Mouse (Mus musculus) testis, adult 2 months (tissue): Measurements from ENCODE around the gene Gm4871. TPM values are rescaled to one million over a fixed set of nuclear protein-coding genes. Genes with fewer than 3 reads are reported as not detected.
"Not testable (repeated sequence)": the region's sequence is repeated elsewhere in the genome, so short reads cannot be mapped to it uniquely, and the experiment has no call there.

ENCODE experiments used
- H3K27ac ChIP-seq: fragments of 200-500 bp; 2 replicates; pipeline ENCODE4 v1.5.1; 2012; ENCODE audit warnings: low read depth, low read length; ENCODE audit not compliant: control insufficient read depth, insufficient read depth
- H3K27me3 ChIP-seq: fragments of 200-500 bp; 2 replicates; pipeline ENCODE4 v1.6.1; 2012; ENCODE audit warnings: mild to moderate bottlenecking, low read length, moderate library complexity; ENCODE audit not compliant: control insufficient read depth, insufficient read depth
- H3K36me3 ChIP-seq: fragments of 200-500 bp; 2 replicates; pipeline ENCODE4 v1.6.1; 2012; ENCODE audit warnings: mild to moderate bottlenecking, low read length; ENCODE audit not compliant: control insufficient read depth, insufficient read depth
- H3K4me1 ChIP-seq: fragments of 200-500 bp; 2 replicates; pipeline ENCODE4 v1.6.1; 2012; ENCODE audit warnings: low read length; ENCODE audit not compliant: control insufficient read depth, insufficient read depth
- H3K4me3 ChIP-seq: fragments of 200-500 bp; 2 replicates; pipeline ENCODE4 v1.5.1; 2012; ENCODE audit warnings: low read depth, mild to moderate bottlenecking, low read length, moderate library complexity, mixed read lengths; ENCODE audit not compliant: control insufficient read depth
- CTCF ChIP-seq: fragments of 200-500 bp; IDR thresholded peaks from 2 replicates; pipeline ENCODE4 v1.5.1; 2012; ENCODE audit warnings: low read depth, mild to moderate bottlenecking, inconsistent platforms, low read length, moderate library complexity; ENCODE audit not compliant: control insufficient read depth, insufficient read depth, insufficient replicate concordance
- POLR2A ChIP-seq: fragments of 200-500 bp; IDR thresholded peaks from 2 replicates; pipeline ENCODE4 v1.6.1; 2012; ENCODE audit warnings: low read depth, mild to moderate bottlenecking, inconsistent platforms, low read length, moderate library complexity; ENCODE audit not compliant: control insufficient read depth
- polyA plus RNA-seq: library from polyadenylated mRNA; depleted of rRNA; stranded (reverse); fragments of >200 nt; gene quantifications from 2 replicates; pipeline ENCODE4 v1.2.3, GENCODE M21; 2012; rRNA removed

Gene Gm4871
- polyA plus RNA-seq, result 90.9 and 99.6 TPM in 2 replicates

GRCm38 (mm10) chr5:145032391-145032790 lies at the start of gene Gm4871:
TSS of gene Gm4871 (minus strand) at chr5:145032754.
- peak within 1 kb of the TSS; percentile 82 for H3K4me3 ChIP-seq
- H3K4me1 ChIP-seq, H3K27me3 ChIP-seq: not testable (repeated sequence)

GRCm38 (mm10) chr5:145081866-145082613 lies 49.5 kb upstream of the Gm4871 start:
- Histone ChIP-seq H3K4me1 (peaks cover 3% of the 10 kb centered on the region), H3K27ac (no peak overlapping the region), H3K27me3 (no peaks in the 10 kb centered on the region), H3K36me3 (no peaks in the 10 kb centered on the region), H3K4me3 (no peak overlapping the region; the same call in 1 of the 2 replicates)
- TF ChIP-seq CTCF (no peak), POLR2A (no peak)

More at GRCm38 (mm10) chr5:145032391-145032790, at the start of gene Gm4871:
- H3K27ac ChIP-seq, result 0 out of 2 replicates have a peak within 1 kb of the TSS, but pooled peaks have one; percentile 8
- not testable (repeated sequence) for H3K36me3 ChIP-seq

GRCm38 (mm10) chr5:145075081-145075480 lies 42.5 kb upstream of the Gm4871 start:
- Histone ChIP-seq H3K27ac (no peak overlapping the region), H3K4me1 (no peaks in the 10 kb centered on the region), H3K27me3 (no peaks in the 10 kb centered on the region), H3K4me3 (no peak overlapping the region), H3K36me3 (no peaks in the 10 kb centered on the region)
- TF ChIP-seq POLR2A (no peak), CTCF (no peak)

- TF ChIP-seq CTCF (peak; percentile 67; the same call in 1 of the 2 replicates), POLR2A (no peak)
- Histone ChIP-seq H3K27me3 (no peaks in the 10 kb centered on the region), H3K27ac (no peak overlapping the region), H3K4me1 (no peaks in the 10 kb centered on the region), H3K36me3 (no peaks in the 10 kb centered on the region), H3K4me3 (peak overlapping the region; percentile 50)
Measured at GRCm38 (mm10) chr5:145071342-145071741, 38.8 kb upstream of the Gm4871 start.

- Histone ChIP-seq H3K4me1 (no peaks in the 10 kb centered on the region), H3K36me3 (no peaks in the 10 kb centered on the region), H3K4me3 (no peak overlapping the region), H3K27me3 (no peaks in the 10 kb centered on the region), H3K27ac (no peak overlapping the region)
- TF ChIP-seq POLR2A (no peak), CTCF (peak; percentile 69; the same call in 1 of the 2 replicates)
Measured at GRCm38 (mm10) chr5:145069707-145070106, 37.2 kb upstream of the Gm4871 start.

GRCm38 (mm10) chr5:145068863-145069262 lies 36.3 kb upstream of the Gm4871 start:
- TF ChIP-seq POLR2A, result no peak
- TF ChIP-seq CTCF, result no peak
- H3K4me1 ChIP-seq, result no peaks in the 10 kb centered on the region

GRCm38 (mm10) chr5:145064765-145065340 lies 32.3 kb upstream of the Gm4871 start:
- TF ChIP-seq CTCF (no peak), POLR2A (no peak)
- Histone ChIP-seq H3K4me1 (no peaks in the 10 kb centered on the region), H3K36me3 (no peaks in the 10 kb centered on the region), H3K27ac (no peak overlapping the region), H3K4me3 (no peak overlapping the region), H3K27me3 (no peaks in the 10 kb centered on the region)

More at GRCm38 (mm10) chr5:145068863-145069262, 36.3 kb upstream of the Gm4871 start:
- Histone ChIP-seq H3K36me3 (no peaks in the 10 kb centered on the region), H3K27ac (no peak overlapping the region), H3K27me3 (no peaks in the 10 kb centered on the region), H3K4me3 (no peak overlapping the region)
